Mouse (Mus musculus): ENCODE measurements at regions not wholly inside any gene's neighbourhood (a gene's known extent, or its start where the extent isn't known, plus 50 kb on each side); places are given as distances from the start of the nearest gene placed in this dataset.

DNA sequence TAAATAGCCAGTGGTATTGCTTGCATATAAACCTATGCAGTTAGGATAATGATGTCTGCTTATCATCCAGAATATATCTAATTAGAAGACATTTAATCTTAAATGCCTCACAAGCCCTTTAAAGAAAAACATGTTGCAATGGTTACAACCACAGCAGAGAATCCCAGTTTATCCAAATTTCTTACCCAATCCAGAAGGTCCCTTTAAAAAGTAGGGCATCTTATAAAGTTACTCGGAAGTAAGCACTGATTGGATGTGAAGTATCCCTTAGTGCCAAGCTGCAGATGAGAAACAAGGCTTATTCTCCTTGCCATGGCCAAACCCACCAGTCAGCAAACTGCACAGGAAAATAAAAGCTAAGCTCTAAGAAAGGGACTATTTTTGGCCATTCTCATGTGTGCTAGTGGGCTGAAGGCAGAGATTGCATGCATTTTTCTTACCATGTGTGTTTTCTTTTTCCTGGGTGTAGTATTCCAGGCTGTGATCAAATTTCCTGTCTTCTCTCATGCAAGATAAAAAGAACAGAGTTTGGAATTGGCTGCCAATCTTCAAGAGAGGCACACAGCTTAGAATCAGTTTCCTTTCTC is 80.2 kb upstream of the Fat4 start:
- Histone ChIP-seq H3K4me3 (replicated peaks; ENCODE audit: low read length) (no peak overlapping the region), H3K9me3 (ENCODE audit: control insufficient read depth, low read length) (no peaks in the 10 kb centered on the region), H3K4me2 (replicated peaks; ENCODE audit: low read depth, low read length, severe bottlenecking) (no peak overlapping the region), H3K9ac (ENCODE audit: low read depth, low read length, severe bottlenecking) (no peak overlapping the region), H3K27me3 (ENCODE audit: control insufficient read depth, insufficient read depth, low read length) (no peaks in the 10 kb centered on the region), H3K36me3 (ENCODE audit: control insufficient read depth, insufficient read depth, low read length) (no peaks in the 10 kb centered on the region), H3K27ac (replicated peaks; ENCODE audit: low read depth, low read length) (no peak overlapping the region), H3K4me1 (ENCODE audit: control insufficient read depth, insufficient read depth, low read length) (peaks cover 6% of the 10 kb centered on the region; the same call in 1 of the 2 replicates)
- TF ChIP-seq POLR2A (IDR thresholded peaks at IDR 0.05; ENCODE audit: borderline replicate concordance, extremely low read depth, insufficient read depth, insufficient read length): no peak
- ATAC-seq (ENCODE audit: low FRiP score, low read depth) (no peak), DNase-seq (ENCODE audit: low spot score) (no peak)
- 33% methylated on average over 1 of the region's 1 CpGs for WGBS

DNA sequence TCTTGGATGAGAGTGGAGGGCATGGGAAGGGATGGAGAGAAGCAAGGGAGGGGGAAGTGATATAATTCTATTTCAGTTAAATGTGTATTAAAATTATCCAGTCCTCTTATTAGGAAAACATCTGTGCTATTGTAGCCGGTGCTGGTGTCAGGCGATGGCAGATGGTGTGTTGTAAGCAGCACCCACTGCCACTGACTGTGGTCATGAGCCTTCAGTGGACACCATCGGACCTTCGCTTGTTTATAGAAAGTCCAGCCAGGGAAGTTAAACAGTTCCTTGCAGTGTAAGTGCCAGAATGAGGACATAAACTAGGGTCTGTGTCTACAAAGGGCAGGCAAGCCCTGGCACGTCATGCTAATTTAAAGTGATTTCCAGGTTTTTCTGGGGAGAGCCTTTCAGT is 80.7 kb upstream of the Fat4 start:
- H3K4me2 ChIP-seq (replicated peaks; ENCODE audit: low read depth, low read length, severe bottlenecking): no peak overlapping the region
- H3K4me3 ChIP-seq (replicated peaks; ENCODE audit: low read length): no peak overlapping the region
- TF ChIP-seq POLR2A (IDR thresholded peaks at IDR 0.05; ENCODE audit: borderline replicate concordance, extremely low read depth, insufficient read depth, insufficient read length): no peak
- H3K9ac ChIP-seq (ENCODE audit: low read depth, low read length, severe bottlenecking): no peak overlapping the region
- WGBS: 43% methylated on average over 5 of the region's 5 CpGs
- H3K27me3 ChIP-seq (ENCODE audit: control insufficient read depth, insufficient read depth, low read length): no peaks in the 10 kb centered on the region
- H3K27ac ChIP-seq (replicated peaks; ENCODE audit: low read depth, low read length): no peak overlapping the region
- no peak for ATAC-seq (ENCODE audit: low FRiP score, low read depth)
- no peaks in the 10 kb centered on the region for H3K36me3 ChIP-seq (ENCODE audit: control insufficient read depth, insufficient read depth, low read length)
- H3K9me3 ChIP-seq (ENCODE audit: control insufficient read depth, low read length): no peaks in the 10 kb centered on the region
- peaks cover 6% of the 10 kb centered on the region; the same call in 1 of the 2 replicates for H3K4me1 ChIP-seq (ENCODE audit: control insufficient read depth, insufficient read depth, low read length)
- DNase-seq (ENCODE audit: low spot score): no peak

DNA sequence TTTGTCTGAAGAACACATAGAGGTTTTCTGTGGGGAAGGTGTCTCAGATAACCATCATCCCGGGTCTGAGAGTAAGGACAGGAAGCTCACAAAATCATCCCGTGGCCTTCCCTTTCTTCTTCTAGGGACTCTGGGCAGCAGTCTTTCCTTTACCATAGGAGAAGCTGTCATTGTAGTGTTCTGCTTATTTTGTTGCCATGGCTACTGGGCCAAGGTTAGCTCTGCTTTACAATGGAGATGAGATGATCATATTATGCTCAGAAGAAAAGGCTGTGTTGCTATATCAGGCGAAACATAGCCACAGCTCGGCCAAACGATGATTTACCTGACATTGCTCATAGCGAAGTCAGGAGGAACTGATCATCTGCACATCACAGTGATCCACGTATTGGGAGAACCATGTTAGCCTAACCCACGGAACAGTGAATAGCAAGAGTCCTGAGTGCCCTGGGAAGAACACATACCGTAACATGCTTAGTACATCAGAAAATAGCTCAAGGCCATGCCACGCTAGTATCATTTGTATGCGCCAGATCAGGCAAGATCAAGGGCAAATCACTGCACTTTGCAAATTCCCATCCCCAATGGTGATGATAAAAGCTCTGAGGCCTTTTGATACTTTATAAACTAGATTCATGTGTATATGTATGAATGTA is 91.0 kb upstream of the Fat4 start:
- Histone ChIP-seq H3K36me3 (ENCODE audit: control insufficient read depth, insufficient read depth, low read length) (no peaks in the 10 kb centered on the region), H3K4me1 (ENCODE audit: control insufficient read depth, insufficient read depth, low read length) (no peaks in the 10 kb centered on the region), H3K27ac (replicated peaks; ENCODE audit: low read depth, low read length) (no peak overlapping the region), H3K9me3 (ENCODE audit: control insufficient read depth, low read length) (no peaks in the 10 kb centered on the region), H3K9ac (ENCODE audit: low read depth, low read length, severe bottlenecking) (no peak overlapping the region), H3K4me3 (replicated peaks; ENCODE audit: low read length) (no peak overlapping the region), H3K27me3 (ENCODE audit: control insufficient read depth, insufficient read depth, low read length) (no peaks in the 10 kb centered on the region), H3K4me2 (replicated peaks; ENCODE audit: low read depth, low read length, severe bottlenecking) (no peak overlapping the region)
- no peak for TF ChIP-seq POLR2A (IDR thresholded peaks at IDR 0.05; ENCODE audit: borderline replicate concordance, extremely low read depth, insufficient read depth, insufficient read length)
- 89% methylated on average over 11 of the region's 11 CpGs for WGBS
- DNase-seq (ENCODE audit: low spot score) (no peak), ATAC-seq (ENCODE audit: low FRiP score, low read depth) (no peak)

DNA sequence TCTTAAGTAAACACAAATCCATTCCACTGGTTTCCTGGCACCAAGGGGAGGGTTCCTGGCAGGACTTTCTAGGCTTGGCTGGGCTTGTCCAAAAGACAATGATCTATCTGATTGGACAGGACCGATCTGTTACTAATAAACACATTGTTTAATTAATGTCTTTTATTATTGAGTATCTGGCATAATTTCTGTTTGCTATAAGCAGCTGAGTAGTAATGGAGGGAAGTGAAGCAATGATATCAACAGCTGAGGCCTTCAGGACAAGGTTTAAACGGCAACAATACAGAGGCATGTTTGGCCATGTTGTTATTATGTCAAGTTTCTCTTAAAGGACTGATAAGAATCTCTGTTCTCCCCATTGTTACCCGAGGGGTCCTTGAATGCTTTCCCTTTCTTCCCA is 93.5 kb upstream of the Fat4 start:
- no peaks in the 10 kb centered on the region for H3K36me3 ChIP-seq (ENCODE audit: control insufficient read depth, insufficient read depth, low read length)
- H3K9me3 ChIP-seq (ENCODE audit: control insufficient read depth, low read length): no peaks in the 10 kb centered on the region
- TF ChIP-seq POLR2A (IDR thresholded peaks at IDR 0.05; ENCODE audit: borderline replicate concordance, extremely low read depth, insufficient read depth, insufficient read length): no peak
- DNase-seq (ENCODE audit: low spot score): no peak
- no peaks in the 10 kb centered on the region for H3K4me1 ChIP-seq (ENCODE audit: control insufficient read depth, insufficient read depth, low read length)
- H3K9ac ChIP-seq (ENCODE audit: low read depth, low read length, severe bottlenecking): no peak overlapping the region
- no peak overlapping the region for H3K27ac ChIP-seq (replicated peaks; ENCODE audit: low read depth, low read length)
- WGBS: 76% methylated on average over 3 of the region's 3 CpGs
- H3K27me3 ChIP-seq (ENCODE audit: control insufficient read depth, insufficient read depth, low read length): no peaks in the 10 kb centered on the region
- H3K4me2 ChIP-seq (replicated peaks; ENCODE audit: low read depth, low read length, severe bottlenecking): no peak overlapping the region
- no peak overlapping the region for H3K4me3 ChIP-seq (replicated peaks; ENCODE audit: low read length)
- ATAC-seq (ENCODE audit: low FRiP score, low read depth): no peak

DNA sequence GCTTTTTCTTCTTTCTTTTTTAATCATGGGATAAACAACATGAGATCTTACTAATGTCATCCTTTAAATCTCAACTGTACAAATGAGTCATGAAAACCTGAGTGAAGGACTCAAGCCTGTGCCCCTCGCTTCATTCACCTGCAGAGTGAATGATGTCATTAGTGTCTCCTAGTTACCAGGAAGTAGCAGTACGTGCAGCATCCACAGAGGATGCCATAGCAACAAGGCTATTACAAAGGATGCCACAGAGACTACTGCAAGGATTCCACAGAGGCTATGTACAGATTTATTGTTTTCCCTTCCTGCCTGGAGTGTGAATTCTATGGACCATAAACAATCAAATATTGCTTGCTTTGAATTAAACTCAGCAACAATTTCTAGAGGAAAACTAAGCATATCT is 98.0 kb upstream of the Fat4 start:
- H3K9ac ChIP-seq (ENCODE audit: low read depth, low read length, severe bottlenecking): no peak overlapping the region
- 72% methylated on average over 2 of the region's 2 CpGs for WGBS

More for the DNA sequence above, 98.0 kb upstream of the Fat4 start:
- no peak overlapping the region for H3K4me2 ChIP-seq (replicated peaks; ENCODE audit: low read depth, low read length, severe bottlenecking)
- no peaks in the 10 kb centered on the region for H3K4me1 ChIP-seq (ENCODE audit: control insufficient read depth, insufficient read depth, low read length)
- H3K4me3 ChIP-seq (replicated peaks; ENCODE audit: low read length): no peak overlapping the region
- DNase-seq (ENCODE audit: low spot score): no peak
- H3K9me3 ChIP-seq (ENCODE audit: control insufficient read depth, low read length): no peaks in the 10 kb centered on the region
- ATAC-seq (ENCODE audit: low FRiP score, low read depth): no peak
- H3K27me3 ChIP-seq (ENCODE audit: control insufficient read depth, insufficient read depth, low read length): no peaks in the 10 kb centered on the region
- H3K36me3 ChIP-seq (ENCODE audit: control insufficient read depth, insufficient read depth, low read length): no peaks in the 10 kb centered on the region
- TF ChIP-seq POLR2A (IDR thresholded peaks at IDR 0.05; ENCODE audit: borderline replicate concordance, extremely low read depth, insufficient read depth, insufficient read length): no peak
- H3K27ac ChIP-seq (replicated peaks; ENCODE audit: low read depth, low read length): no peak overlapping the region

Data from limb, embryonic 14.5 days (tissue).